Mouse (Mus musculus) cerebellum, adult 9-10 months (tissue): ENCODE data around the gene D10Jhu81e.
"Not testable (repeated sequence)": the region's sequence is repeated elsewhere in the genome, so short reads cannot be mapped to it uniquely, and the experiment has no call there.

Experiments
- DNase-seq: peaks from one replicate; pipeline ENCODE4 v3.0.0; 2022

Gene D10Jhu81e

DNA sequence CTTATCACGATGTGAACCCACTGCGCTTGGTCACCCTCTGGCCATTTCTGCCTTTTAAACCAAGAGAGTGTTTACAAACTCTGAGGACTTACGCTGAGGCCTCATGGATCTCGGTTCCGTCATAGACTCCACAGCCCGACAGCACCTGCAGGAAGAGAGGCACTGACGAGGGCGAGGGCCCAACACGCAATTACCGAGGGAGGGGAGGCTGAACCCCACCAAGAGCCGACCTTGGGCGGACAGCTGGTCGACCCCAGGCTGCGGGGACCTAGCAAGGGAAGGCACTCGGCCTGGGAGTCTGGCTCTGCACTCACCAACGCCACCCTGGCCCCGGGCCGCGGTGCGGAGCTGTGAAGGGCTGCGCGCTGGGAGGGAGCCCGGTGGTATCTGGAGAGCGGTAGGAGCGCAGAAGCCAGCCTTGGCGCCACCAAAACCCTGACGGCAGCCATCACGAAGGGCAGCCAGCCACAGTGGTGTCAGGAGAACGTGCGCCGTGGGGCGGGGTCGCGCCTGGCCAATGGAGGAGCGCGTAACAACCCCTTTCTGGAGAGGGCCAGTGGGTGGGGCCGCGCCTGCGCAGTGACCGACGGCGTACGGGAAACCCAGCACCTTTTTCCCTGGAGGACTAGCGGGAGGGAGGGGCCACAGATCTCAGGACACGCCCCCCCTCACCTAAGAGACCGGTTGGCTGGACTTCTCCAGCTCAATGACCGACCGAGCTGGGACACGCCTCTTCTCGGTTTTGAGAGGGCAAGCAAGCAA, at the start of gene D10Jhu81e:
D10Jhu81e (minus strand) TSS at position 502 of the 762 bp plus-strand sequence.
- DNase-seq, result peak; percentile 100

DNA sequence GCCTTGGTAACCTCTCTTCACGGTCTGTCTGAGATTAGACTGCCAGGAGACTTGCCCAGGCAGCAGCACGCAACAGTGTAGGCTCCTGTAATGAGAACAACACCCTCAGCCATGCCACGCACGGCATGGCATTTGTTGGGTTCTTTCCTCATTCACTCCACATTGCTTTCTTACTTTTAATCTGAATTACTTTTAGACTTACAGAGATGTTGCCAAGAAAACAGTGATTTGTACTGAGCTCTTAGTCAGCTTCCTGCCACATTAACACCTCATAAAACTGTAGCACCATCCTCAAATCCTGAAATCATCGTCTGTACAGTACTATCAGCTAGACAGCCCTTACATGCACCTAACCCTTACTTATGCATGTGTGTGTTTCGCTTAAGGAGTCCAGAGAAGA, 49.0 kb upstream of the D10Jhu81e start:
- DNase-seq, result no peak

GRCm38 (mm10) chr10:78216376-78217083, 46.9 kb upstream of the D10Jhu81e start:
- DNase-seq, result no peak

DNA sequence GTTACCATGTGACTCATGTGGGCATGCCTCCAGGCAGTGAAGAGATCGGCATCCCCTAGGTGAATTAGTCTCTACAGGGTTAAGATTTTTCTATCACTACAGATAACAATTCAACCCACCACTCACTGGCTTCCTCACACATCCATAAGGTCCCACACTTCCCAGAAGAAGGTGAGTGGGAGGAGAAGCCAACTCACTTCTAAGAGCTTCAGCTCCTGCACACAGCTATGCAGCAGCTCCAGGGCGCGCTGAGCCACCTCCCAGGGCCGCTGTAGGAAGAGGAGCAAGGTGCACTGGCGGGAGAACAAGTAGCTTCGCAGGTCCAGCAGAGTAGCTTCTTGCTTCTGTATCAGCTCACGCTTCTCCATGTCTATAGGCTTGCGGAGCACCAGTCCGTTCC, 44.8 kb upstream of the D10Jhu81e start:
- no peak for DNase-seq

- no peak for DNase-seq
Observed at GRCm38 (mm10) chr10:78211311-78211710, 41.7 kb upstream of the D10Jhu81e start.

- DNase-seq, result no peak
Observed at GRCm38 (mm10) chr10:78201182-78201581, 31.6 kb upstream of the D10Jhu81e start.

DNA sequence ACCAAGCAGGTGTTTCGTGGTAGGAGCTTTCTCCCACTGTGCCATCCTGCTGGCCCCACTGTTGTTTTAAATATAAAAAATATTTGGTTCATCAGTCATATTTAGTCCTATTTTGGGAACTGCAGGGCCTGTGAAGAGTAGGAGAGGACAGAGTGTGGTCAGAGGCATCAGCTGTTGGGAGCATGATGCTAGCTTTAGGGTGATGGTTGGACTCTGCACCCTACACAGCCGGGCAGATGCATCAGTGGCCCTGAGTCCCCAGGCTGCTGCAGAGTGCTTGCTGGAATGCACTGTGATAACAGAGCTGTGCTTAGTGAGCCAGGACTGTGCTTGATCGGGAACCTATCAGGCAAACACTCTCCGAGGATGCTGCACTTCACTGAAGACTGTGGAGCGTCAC, 23.4 kb upstream of the D10Jhu81e start:
- DNase-seq, result no peak

- not testable (repeated sequence) for DNase-seq
Observed at GRCm38 (mm10) chr10:78186076-78186475, 16.5 kb upstream of the D10Jhu81e start.

DNA sequence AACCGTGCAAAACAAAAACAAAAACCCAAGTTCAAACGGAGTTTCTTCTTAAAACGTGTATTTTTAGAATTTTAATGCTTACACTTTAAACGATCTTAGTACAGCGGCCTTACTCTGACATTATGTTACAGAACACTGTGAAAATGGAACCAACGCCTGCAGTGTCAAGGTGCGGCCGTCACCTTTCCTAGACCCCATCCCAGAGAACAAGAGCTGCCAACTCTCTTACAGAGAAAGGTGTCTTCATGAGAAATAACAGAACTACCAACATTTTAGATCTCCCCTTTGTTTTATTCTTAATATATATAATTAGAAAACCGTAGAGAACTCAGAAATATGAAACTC, 15.8 kb upstream of the D10Jhu81e start:
- DNase-seq, result no peak

GRCm38 (mm10) chr10:78184531-78185380, 15.2 kb upstream of the D10Jhu81e start, which contains the start of gene Pwp2:
TSS of gene Pwp2 (minus strand) at chr10:78185149.
- peak; percentile 83 for DNase-seq

DNA sequence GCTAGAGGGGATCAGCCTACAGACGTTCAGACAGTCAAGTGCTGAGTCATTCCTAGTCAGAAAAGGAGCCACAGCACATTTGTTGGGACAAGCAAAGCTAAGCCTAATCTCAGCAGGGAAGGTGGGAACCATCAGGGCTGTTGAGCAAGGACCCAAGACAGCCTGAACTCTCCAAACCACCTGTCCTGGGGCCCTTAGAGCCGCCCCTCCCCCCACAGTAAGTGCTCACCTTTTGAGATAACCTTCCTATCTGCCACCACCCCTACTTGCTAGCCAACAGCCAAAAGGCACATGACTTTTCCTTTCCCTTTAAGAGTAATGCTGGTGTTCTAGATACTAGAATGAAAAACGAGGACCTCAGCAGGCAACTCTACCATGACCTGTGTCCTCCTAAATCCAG, 14.0 kb upstream of the D10Jhu81e start:
- no peak for DNase-seq

- DNase-seq, result no peak
Observed at GRCm38 (mm10) chr10:78182321-78182720, 12.7 kb upstream of the D10Jhu81e start.

DNA sequence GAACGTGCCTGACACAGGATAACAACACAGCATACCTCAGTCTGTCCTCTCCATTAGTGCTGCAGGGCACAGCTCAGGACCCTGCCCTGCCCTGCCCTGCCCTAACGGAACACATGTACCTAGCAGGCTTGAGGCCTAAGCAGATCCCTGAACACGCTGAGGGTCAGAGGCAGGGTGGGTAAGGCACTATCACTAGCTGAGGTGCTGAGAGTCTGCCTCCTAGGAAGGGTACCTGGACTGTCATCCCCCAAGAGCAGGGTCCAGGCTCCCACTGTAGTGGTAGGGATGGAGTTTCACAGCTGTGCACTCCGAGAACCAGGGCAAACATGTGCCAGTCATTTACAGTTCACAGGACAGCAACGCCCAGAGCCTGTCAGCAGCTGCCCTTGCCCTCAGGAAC, 4.9 kb upstream of the D10Jhu81e start:
- no peak for DNase-seq

DNA sequence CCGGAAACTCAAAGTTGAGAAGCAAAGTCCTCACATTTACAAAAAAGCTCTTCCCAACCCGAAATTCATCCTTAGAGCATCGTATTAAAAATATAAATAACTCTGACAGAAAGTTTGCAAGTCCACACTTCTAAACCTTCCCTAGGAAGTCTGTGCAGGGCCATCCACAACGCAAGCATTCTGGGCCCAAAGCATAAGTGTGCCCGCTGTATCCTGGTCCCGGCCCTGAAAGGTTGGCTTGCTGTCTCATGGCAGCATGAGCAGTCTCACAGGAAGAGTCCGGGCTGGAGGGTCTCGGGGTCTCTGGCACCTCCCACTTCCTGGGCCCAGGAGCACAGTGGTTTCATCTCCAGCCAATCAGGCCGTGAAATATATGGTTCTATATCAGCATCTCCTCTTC, 2.0 kb upstream of the D10Jhu81e start:
- DNase-seq, result no peak

GRCm38 (mm10) chr10:78171057-78171456, 1.5 kb upstream of the D10Jhu81e start:
- peak; percentile 60 for DNase-seq

- peak; percentile 55 for DNase-seq
Observed at GRCm38 (mm10) chr10:78170445-78170844, 863 bp upstream of the D10Jhu81e start.

- peak; percentile 62 for DNase-seq
Observed at GRCm38 (mm10) chr10:78168792-78169191, 790 bp downstream of the D10Jhu81e start.

DNA sequence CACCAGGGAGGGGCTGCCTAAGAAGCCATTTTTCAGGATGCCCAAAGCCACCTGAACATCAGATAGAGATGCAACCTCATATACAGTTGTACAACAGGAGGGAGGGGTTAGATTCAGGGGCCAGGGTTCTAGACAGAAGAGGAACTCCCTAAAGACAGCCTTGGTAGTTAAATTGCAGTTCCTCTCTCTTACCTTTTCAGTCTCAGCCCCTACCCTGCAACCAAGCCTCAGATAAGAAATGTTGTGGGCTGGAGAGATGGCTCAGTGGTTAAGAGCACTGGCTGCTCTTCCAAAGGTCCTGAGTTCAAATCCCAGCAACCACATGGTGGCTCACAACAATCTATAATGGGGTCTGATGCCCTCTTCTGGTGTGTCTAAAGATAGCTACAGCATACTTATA, 1.8 kb downstream of the D10Jhu81e start:
- no peak for DNase-seq

- DNase-seq, result peak; percentile 72
Observed at GRCm38 (mm10) chr10:78167333-78167732, 2.2 kb downstream of the D10Jhu81e start.

- no peak for DNase-seq
Observed at GRCm38 (mm10) chr10:78165256-78166005, 4.2 kb downstream of the D10Jhu81e start.

- peak; percentile 85 for DNase-seq
Observed at GRCm38 (mm10) chr10:78164786-78165185, 4.8 kb downstream of the D10Jhu81e start.

- DNase-seq, result peak; percentile 82
Observed at GRCm38 (mm10) chr10:78163923-78164322, 5.7 kb downstream of the D10Jhu81e start.

- DNase-seq, result no peak
Observed at GRCm38 (mm10) chr10:78163241-78163640, 6.3 kb downstream of the D10Jhu81e start.
